Mouse (Mus musculus) stomach, postnatal 0 days (tissue): ENCODE measurements around the gene Pnkd. TPM values are rescaled to one million over a fixed set of nuclear protein-coding genes. Genes with fewer than 3 reads are reported as not detected.

Experiments
- ATAC-seq: fragments of 200-750 bp; cut with Nextera tagmentation; 2 replicates; pipeline ENCODE4 v1.8.0; 2017; ENCODE audit not compliant: low FRiP score, low TSS enrichment
- DNase-seq: peaks from one replicate; pipeline ENCODE4 v3.0.0-alpha.2; 2016; ENCODE audit warnings: low spot score
- H3K27ac ChIP-seq: fragments of 300-500 bp; sonication (generic); replicated peaks from 2 replicates; pipeline ENCODE4 v1.5.1; 2014; ENCODE audit warnings: mild to moderate bottlenecking, control low read depth
- H3K27me3 ChIP-seq: fragments of 300-500 bp; sonication (generic); 2 replicates; pipeline ENCODE4 v1.6.1; 2014; ENCODE audit warnings: low read length; ENCODE audit not compliant: control insufficient read depth, insufficient read depth
- H3K36me3 ChIP-seq: fragments of 300-500 bp; sonication (generic); 2 replicates; pipeline ENCODE4 v1.6.1; 2014; ENCODE audit warnings: low read length, mixed read lengths; ENCODE audit not compliant: control insufficient read depth, insufficient read depth
- H3K4me1 ChIP-seq: fragments of 300-500 bp; sonication (generic); replicated peaks from 2 replicates; pipeline ENCODE4 v1.6.1; 2014; ENCODE audit warnings: antibody characterized with exemption; ENCODE audit not compliant: control insufficient read depth, insufficient read depth
- H3K4me2 ChIP-seq: fragments of 300-500 bp; sonication (generic); replicated peaks from 2 replicates; pipeline ENCODE4 v1.6.1; 2014; ENCODE audit warnings: low read depth, mild to moderate bottlenecking, control low read depth, moderate library complexity
- H3K4me3 ChIP-seq: fragments of 300-500 bp; sonication (generic); 2 replicates; pipeline ENCODE4 v1.5.1; 2014; ENCODE audit warnings: low read depth, low read length, control low read depth
- H3K9ac ChIP-seq: fragments of 300-500 bp; sonication (generic); 2 replicates; pipeline ENCODE4 v1.6.1; 2014; ENCODE audit warnings: mild to moderate bottlenecking, low read length, control low read depth, mixed read lengths
- H3K9me3 ChIP-seq: fragments of 300-500 bp; sonication (generic); 2 replicates; pipeline ENCODE4 v1.6.1; 2016; ENCODE audit warnings: low read length; ENCODE audit not compliant: control insufficient read depth
- CTCF ChIP-seq: IDR thresholded peaks from 2 replicates; pipeline ENCODE4 v1.5.1; 2016; ENCODE audit warnings: antibody characterized with exemption, low read depth, mild to moderate bottlenecking, moderate library complexity
- EP300 ChIP-seq: optimal IDR thresholded peaks from 2 replicates; pipeline ENCODE3; 2016; ENCODE audit warnings: antibody characterized with exemption
- WGBS: fragments of 180-500 bp; shearing (Covaris S2); extraction: QIAGEN DNeasy Blood & Tissue Kit; methylation state at CpG from one replicate; pipeline ENCODE4 v1.1.7; 2014; 5-methylcytosine and 5-hydroxymethylcytosine counted together
- microRNA counts: library from miRNA; unstranded; fragments of <30 nt; microRNA quantifications from one replicate; lab custom pipeline; 2015
- microRNA-seq: library from miRNA; unstranded; fragments of <30 nt; microRNA quantifications from one replicate; pipeline ENCODE4, GENCODE M21; 2016
- polyA plus RNA-seq: library from polyadenylated mRNA; unstranded; fragments of >200 nt; fragmentation: Nextera tagmentation; extraction: Ambion mirVana; gene quantifications from 2 replicates; pipeline ENCODE4 v1.2.1, GENCODE M21; 2015

The Pnkd gene
- polyA plus RNA-seq, 1 experiment from 2014 or later: 84.8 TPM

GRCm38 (mm10) chr1:74397919-74398451 is 113.3 kb downstream of the Pnkd start:
- Histone ChIP-seq H3K9ac (peak overlapping the region; percentile 59), H3K4me3 (peak overlapping the region; percentile 36), H3K27me3 (no peaks in the 10 kb centered on the region), H3K27ac (peak overlapping the region; percentile 89), H3K9me3 (no peaks in the 10 kb centered on the region), H3K36me3 (peaks cover 11% of the 10 kb centered on the region), H3K4me1 (no peaks in the 10 kb centered on the region), H3K4me2 (peak overlapping the region; percentile 75)
- TF ChIP-seq CTCF (peak; percentile 76), EP300 (no peak)
- peak; percentile 22; the same call in 1 of the 2 replicates for ATAC-seq
- DNase-seq: peak; percentile 78
- 2% methylated on average over 11 of the region's 11 CpGs for WGBS

GRCm38 (mm10) chr1:74400531-74400930 is 115.8 kb downstream of the Pnkd start:
- Histone ChIP-seq H3K4me2 (no peak overlapping the region), H3K36me3 (no peaks in the 10 kb centered on the region), H3K9ac (no peak overlapping the region), H3K9me3 (no peaks in the 10 kb centered on the region), H3K27ac (no peak overlapping the region), H3K4me3 (no peak overlapping the region), H3K27me3 (no peaks in the 10 kb centered on the region), H3K4me1 (no peaks in the 10 kb centered on the region)
- 72% methylated on average over 3 of the region's 3 CpGs for WGBS
- ATAC-seq (no peak), DNase-seq (no peak)
- TF ChIP-seq CTCF (no peak), EP300 (no peak)

- H3K4me2 ChIP-seq: 0 out of 2 replicates have a peak overlapping the region, but pooled peaks have one; percentile 1
- no peak overlapping the region for H3K27ac ChIP-seq
- DNase-seq (no peak), ATAC-seq (no peak)
- no peak overlapping the region for H3K4me3 ChIP-seq
- no peak overlapping the region for H3K9ac ChIP-seq
- no peaks in the 10 kb centered on the region for H3K36me3 ChIP-seq
- no peaks in the 10 kb centered on the region for H3K4me1 ChIP-seq
- TF ChIP-seq CTCF (no peak), EP300 (no peak)
- 49% methylated on average over 16 of the region's 16 CpGs for WGBS
- no peaks in the 10 kb centered on the region for H3K9me3 ChIP-seq
- no peaks in the 10 kb centered on the region for H3K27me3 ChIP-seq
Measured at GRCm38 (mm10) chr1:74401015-74401702, 116.4 kb downstream of the Pnkd start.

MicroRNA genes within 50 kb of the gene (microRNA counts, 519-probe panel; counts per million panel counts)
- microRNA mmu-miR-26b (lab: Ali Mortazavi, UCI): 5,618 counts per million, percentile 65 among the panel's probes with 10 or more counts

Small RNAs within 50 kb of the gene (microRNA-seq; reads per million reads assigned to microRNA genes)
- 41,431 reads per million, percentile 98 among the genes with 10 or more reads in this experiment for gene Mir26b

Other genes with a start within 250 kb of the Pnkd start
- 28.8 and 32.7 TPM in 2 replicates for gene Tns1, start 160.5 kb upstream of the Pnkd start, polyA plus RNA-seq
- 0.13 and 0.19 TPM in 2 replicates for gene Rufy4, start 159.4 kb upstream of the Pnkd start, polyA plus RNA-seq
- 0.15 and 0.18 TPM in 2 replicates for gene Cxcr2, start 130.9 kb upstream of the Pnkd start, polyA plus RNA-seq
- gene Cxcr1, start 90.3 kb upstream of the Pnkd start, polyA plus RNA-seq: 0.08 TPM in 1 of 2 replicates, not detected in the other
- gene Arpc2, start 48.8 kb upstream of the Pnkd start, polyA plus RNA-seq: 585 and 595 TPM in 2 replicates
- 0.51 and 0.63 TPM in 2 replicates for gene Gpbar1, start 6.4 kb upstream of the Pnkd start, polyA plus RNA-seq
- gene Aamp, start 192 bp upstream of the Pnkd start, polyA plus RNA-seq: 154 and 157 TPM in 2 replicates
- gene Tmbim1, start 20.7 kb downstream of the Pnkd start, polyA plus RNA-seq: 109 and 118 TPM in 2 replicates
- gene Catip, start 77.2 kb downstream of the Pnkd start, polyA plus RNA-seq: 0.50 and 0.73 TPM in 2 replicates
- gene Slc11a1, start 90.3 kb downstream of the Pnkd start, polyA plus RNA-seq: 3.0 and 3.8 TPM in 2 replicates
- gene Ctdsp1, start 106.6 kb downstream of the Pnkd start, polyA plus RNA-seq: 45.2 and 47.4 TPM in 2 replicates
- 11.1 and 12.8 TPM in 2 replicates for gene Vil1, start 124.4 kb downstream of the Pnkd start, polyA plus RNA-seq
- 23.7 and 25.4 TPM in 2 replicates for gene Cnot9, start 221.1 kb downstream of the Pnkd start, polyA plus RNA-seq